Mouse (Mus musculus) lung, adult 2 months (tissue): ENCODE measurements at regions not wholly inside any gene's neighbourhood (a gene's known extent, or its start where the extent isn't known, plus 50 kb on each side); places are given as distances from the start of the nearest gene placed in this dataset.

ENCODE experiments used
- CTCF ChIP-seq: fragments of 200-500 bp; IDR thresholded peaks from 2 replicates; pipeline ENCODE4 v1.5.1; 2011; ENCODE audit warnings: mild to moderate bottlenecking, low read length, control low read depth; ENCODE audit not compliant: insufficient read depth
- POLR2A ChIP-seq: fragments of 200-500 bp; IDR thresholded peaks from 2 replicates; pipeline ENCODE4 v1.6.1; 2011; ENCODE audit warnings: low read depth, mild to moderate bottlenecking, control low read depth, low read length, borderline replicate concordance; ENCODE audit errors: extremely low read depth

GRCm38 (mm10) chr12:12841385-12842238, 100.1 kb downstream of the Mycn start:
- TF ChIP-seq CTCF (no peak), POLR2A (no peak)
